Mouse (Mus musculus) lung, embryonic 16.5 days (tissue): ENCODE data around the gene Tecpr1. TPM values are rescaled to one million over a fixed set of nuclear protein-coding genes. Genes with fewer than 3 reads are reported as not detected.

ENCODE experiments used
- ATAC-seq: fragments of 200-750 bp; cut with Nextera tagmentation; 2 replicates; pipeline ENCODE4 v1.8.0; 2017; ENCODE audit warnings: low read depth, mild to moderate bottlenecking, moderate library complexity
- H3K27ac ChIP-seq: fragments of 300-500 bp; sonication (generic); 2 replicates; pipeline ENCODE4 v1.5.1; 2014; ENCODE audit warnings: mild to moderate bottlenecking, control low read depth, low read length
- H3K27me3 ChIP-seq: fragments of 300-500 bp; sonication (generic); 2 replicates; pipeline ENCODE4 v1.6.1; 2014; ENCODE audit warnings: low read depth, low read length, mixed read lengths; ENCODE audit not compliant: control insufficient read depth, insufficient read depth
- H3K36me3 ChIP-seq: fragments of 300-500 bp; sonication (generic); 2 replicates; pipeline ENCODE4 v1.6.1; 2014; ENCODE audit warnings: low read length; ENCODE audit not compliant: control insufficient read depth, insufficient read depth
- H3K4me1 ChIP-seq: fragments of 300-500 bp; sonication (generic); replicated peaks from 2 replicates; pipeline ENCODE4 v1.6.1; 2014; ENCODE audit warnings: low read length, mixed read lengths; ENCODE audit not compliant: control insufficient read depth, insufficient read depth
- H3K4me2 ChIP-seq: fragments of 300-500 bp; sonication (generic); 2 replicates; pipeline ENCODE4 v1.6.1; 2014; ENCODE audit warnings: low read depth, low read length, control low read depth
- H3K4me3 ChIP-seq: fragments of 300-500 bp; sonication (generic); 2 replicates; pipeline ENCODE4 v1.5.1; 2014; ENCODE audit warnings: mild to moderate bottlenecking, low read length, control low read depth
- H3K9ac ChIP-seq: fragments of 300-500 bp; sonication (generic); 2 replicates; pipeline ENCODE4 v1.6.1; 2014; ENCODE audit warnings: low read length, control low read depth
- H3K9me3 ChIP-seq: fragments of 300-500 bp; sonication (generic); 2 replicates; pipeline ENCODE4 v1.6.1; 2016; ENCODE audit warnings: low read length; ENCODE audit not compliant: control insufficient read depth
- WGBS: fragments of 180-500 bp; shearing (Covaris S2); extraction: QIAGEN DNeasy Blood & Tissue Kit; methylation state at CpG from one replicate; pipeline ENCODE4 v1.1.7; 2014; 5-methylcytosine and 5-hydroxymethylcytosine counted together
- polyA plus RNA-seq: library from polyadenylated mRNA; unstranded; fragments of >200 nt; fragmentation: Nextera tagmentation; extraction: Ambion mirVana; gene quantifications from 2 replicates; pipeline ENCODE4 v1.2.1, GENCODE M21; 2015

Tecpr1 gene
- polyA plus RNA-seq, 1 experiment from 2014 or later = 28.4 TPM

- WGBS = 70% methylated on average over 2 of the region's 2 CpGs
These were observed 22.2 kb upstream of the Tecpr1 start for GRCm38 (mm10) chr5:144245592-144245991.

GRCm38 (mm10) chr5:144243901-144244487 is 20.6 kb upstream of the Tecpr1 start, which contains the start of gene Bri3:
Gene Bri3 (plus strand): TSS chr5:144244437.
- 88% methylated on average over 7 of the region's 7 CpGs for WGBS
- no peak for ATAC-seq
- Histone ChIP-seq H3K4me3 (no peak within 1 kb of the TSS), H3K27me3 (no peaks in the 10 kb centered on the region), H3K4me1 (peaks cover 13% of the 10 kb centered on the region), H3K4me2 (no peak within 1 kb of the TSS), H3K27ac (no peak within 1 kb of the TSS), H3K9ac (no peak within 1 kb of the TSS), H3K9me3 (no peaks in the 10 kb centered on the region), H3K36me3 (no peaks in the 10 kb centered on the region)

More at GRCm38 (mm10) chr5:144245592-144245991, 22.2 kb upstream of the Tecpr1 start:
- Histone ChIP-seq H3K36me3 (no peaks in the 10 kb centered on the region), H3K27me3 (no peaks in the 10 kb centered on the region), H3K4me1 (peaks cover 13% of the 10 kb centered on the region), H3K27ac (no peak overlapping the region), H3K9ac (no peak overlapping the region), H3K4me2 (no peak overlapping the region), H3K9me3 (peaks cover 3% of the 10 kb centered on the region; the same call in 1 of the 2 replicates), H3K4me3 (no peak overlapping the region)
- no peak for ATAC-seq

GRCm38 (mm10) chr5:144238969-144239368 is 15.6 kb upstream of the Tecpr1 start:
- Histone ChIP-seq H3K27me3 (no peaks in the 10 kb centered on the region), H3K9ac (no peak overlapping the region), H3K4me1 (no peaks in the 10 kb centered on the region), H3K36me3 (no peaks in the 10 kb centered on the region), H3K4me2 (no peak overlapping the region), H3K27ac (no peak overlapping the region), H3K4me3 (no peak overlapping the region), H3K9me3 (0 out of 2 replicates have a peak, but pooled peaks cover 2% of the 10 kb centered on the region)
- WGBS = 79% methylated on average over 1 of the region's 1 CpGs
- ATAC-seq = no peak

- H3K4me3 ChIP-seq = no peak overlapping the region
- peak; percentile 46 for ATAC-seq
- WGBS = 66% methylated on average over 7 of the region's 7 CpGs
- H3K9me3 ChIP-seq = 0 out of 2 replicates have a peak, but pooled peaks cover 2% of the 10 kb centered on the region
- 0 out of 2 replicates have a peak overlapping the region, but pooled peaks have one; percentile 52 for H3K27ac ChIP-seq
- H3K4me1 ChIP-seq = no peaks in the 10 kb centered on the region
- H3K36me3 ChIP-seq = no peaks in the 10 kb centered on the region
- no peak overlapping the region for H3K4me2 ChIP-seq
- H3K27me3 ChIP-seq = no peaks in the 10 kb centered on the region
- H3K9ac ChIP-seq = no peak overlapping the region
These were observed 11.3 kb upstream of the Tecpr1 start for GRCm38 (mm10) chr5:144234714-144235113.

- Histone ChIP-seq H3K36me3 (no peaks in the 10 kb centered on the region), H3K9me3 (0 out of 2 replicates have a peak, but pooled peaks cover 2% of the 10 kb centered on the region), H3K27ac (0 out of 2 replicates have a peak overlapping the region, but pooled peaks have one; percentile 52), H3K9ac (no peak overlapping the region), H3K4me1 (no peaks in the 10 kb centered on the region), H3K4me2 (no peak overlapping the region), H3K27me3 (no peaks in the 10 kb centered on the region), H3K4me3 (no peak overlapping the region)
- 63% methylated on average over 6 of the region's 6 CpGs for WGBS
- ATAC-seq = no peak
These were observed 10.8 kb upstream of the Tecpr1 start for GRCm38 (mm10) chr5:144234222-144234621.

DNA sequence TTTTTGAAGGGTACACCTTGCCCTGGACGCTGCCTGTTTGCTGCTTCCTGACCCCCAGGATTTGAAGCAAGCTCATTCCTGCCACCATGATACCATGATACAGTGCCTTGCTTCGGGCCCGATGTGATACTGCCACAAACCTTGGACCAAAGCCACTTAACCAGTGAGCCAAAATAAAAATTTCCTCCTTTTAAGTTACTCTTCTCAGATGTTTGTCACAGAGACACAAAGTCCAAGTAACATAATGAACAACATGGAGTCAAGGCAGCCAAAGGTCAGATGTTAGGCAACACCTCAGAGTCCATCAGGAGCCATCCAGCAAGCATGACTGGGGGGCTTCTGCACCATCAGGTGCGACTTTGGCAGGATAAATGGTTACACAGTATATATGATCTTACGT is 9.1 kb upstream of the Tecpr1 start:
- H3K4me3 ChIP-seq = no peak overlapping the region
- H3K4me1 ChIP-seq = no peaks in the 10 kb centered on the region
- no peak for ATAC-seq
- no peak overlapping the region for H3K27ac ChIP-seq
- no peaks in the 10 kb centered on the region for H3K36me3 ChIP-seq
- no peaks in the 10 kb centered on the region for H3K27me3 ChIP-seq
- H3K4me2 ChIP-seq = no peak overlapping the region
- WGBS = 78% methylated on average over 5 of the region's 5 CpGs
- 0 out of 2 replicates have a peak, but pooled peaks cover 2% of the 10 kb centered on the region for H3K9me3 ChIP-seq
- no peak overlapping the region for H3K9ac ChIP-seq

- H3K4me3 ChIP-seq = no peak overlapping the region
- no peak overlapping the region for H3K9ac ChIP-seq
- no peak overlapping the region for H3K4me2 ChIP-seq
- H3K27ac ChIP-seq = no peak overlapping the region
- no peaks in the 10 kb centered on the region for H3K4me1 ChIP-seq
- no peaks in the 10 kb centered on the region for H3K27me3 ChIP-seq
- WGBS = 68% methylated on average over 1 of the region's 1 CpGs
- 0 out of 2 replicates have a peak, but pooled peaks cover 2% of the 10 kb centered on the region for H3K9me3 ChIP-seq
- no peak for ATAC-seq
- H3K36me3 ChIP-seq = no peaks in the 10 kb centered on the region
These were observed 8.0 kb upstream of the Tecpr1 start for GRCm38 (mm10) chr5:144231410-144231809.

DNA sequence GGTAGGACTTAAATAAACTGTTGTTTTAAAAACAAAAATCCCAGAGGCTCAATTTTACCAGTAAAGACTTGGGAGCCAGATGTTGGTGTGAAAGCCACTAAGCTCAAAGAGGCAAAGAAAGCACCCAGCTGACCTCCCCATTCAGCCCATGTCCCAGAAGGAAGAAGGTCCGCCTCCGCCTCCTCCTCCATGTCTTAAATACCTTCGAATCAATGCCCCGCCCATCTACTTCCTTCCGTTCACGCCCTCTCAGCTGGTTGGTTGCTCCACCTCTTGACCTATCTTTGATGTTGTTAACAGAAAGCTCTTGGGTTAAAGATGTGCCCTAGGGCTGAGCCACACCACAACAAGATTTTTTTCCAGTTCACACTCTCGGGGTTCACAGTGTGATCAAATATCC is 6.8 kb upstream of the Tecpr1 start:
- Histone ChIP-seq H3K4me1 (no peaks in the 10 kb centered on the region), H3K27ac (no peak overlapping the region), H3K4me3 (no peak overlapping the region), H3K9me3 (0 out of 2 replicates have a peak, but pooled peaks cover 2% of the 10 kb centered on the region), H3K36me3 (no peaks in the 10 kb centered on the region), H3K4me2 (no peak overlapping the region), H3K27me3 (no peaks in the 10 kb centered on the region), H3K9ac (no peak overlapping the region)
- 81% methylated on average over 7 of the region's 7 CpGs for WGBS
- no peak for ATAC-seq

- 27% methylated on average over 11 of the region's 11 CpGs for WGBS
- Histone ChIP-seq H3K27me3 (no peaks in the 10 kb centered on the region), H3K4me2 (no peak overlapping the region), H3K4me1 (peaks cover 11% of the 10 kb centered on the region), H3K9ac (no peak overlapping the region), H3K27ac (no peak overlapping the region), H3K9me3 (no peaks in the 10 kb centered on the region), H3K36me3 (no peaks in the 10 kb centered on the region), H3K4me3 (no peak overlapping the region)
- no peak for ATAC-seq
These were observed 2.8 kb upstream of the Tecpr1 start for GRCm38 (mm10) chr5:144226220-144226619.
